Mouse (Mus musculus): ENCODE data around the gene S100a11. TPM values are rescaled to one million over a fixed set of nuclear protein-coding genes. Genes with fewer than 3 reads are reported as not detected.
"Not testable (repeated sequence)": the region's sequence is repeated elsewhere in the genome, so short reads cannot be mapped to it uniquely, and the experiment has no call there.

Gene S100a11
- polyA plus RNA-seq (2014; fragmentation: Nextera tagmentation; extraction: Ambion mirVana), result 946 TPM in 2 replicates

- peak within 1 kb of the TSS; percentile 81 for H3K9ac ChIP-seq (ENCODE audit: low read length)
- WGBS, result 0% methylated on average over 37 of the region's 38 CpGs
- ATAC-seq (replicated peaks; ENCODE audit: low FRiP score, low TSS enrichment, low read depth) (peak; percentile 95), DNase-seq (ENCODE audit: low spot score) (peak; percentile 86)
- H3K4me2 ChIP-seq (ENCODE audit: low read length), result peak within 1 kb of the TSS; percentile 56
- H3K27ac ChIP-seq (ENCODE audit: low read depth), result peak within 1 kb of the TSS; percentile 86
- H3K36me3 ChIP-seq (ENCODE audit: control insufficient read depth, insufficient read depth, low read length), result peaks cover 10% of the 10 kb centered on the region; the same call in 1 of the 2 replicates
- H3K27me3 ChIP-seq (replicated peaks; ENCODE audit: control insufficient read depth, insufficient read depth, low read length), result no peaks in the 10 kb centered on the region
- H3K4me1 ChIP-seq (replicated peaks; ENCODE audit: control insufficient read depth, insufficient read depth, low read length), result peaks cover 6% of the 10 kb centered on the region
- H3K9me3 ChIP-seq (ENCODE audit: control insufficient read depth, low read length), result no peaks in the 10 kb centered on the region
- peak within 1 kb of the TSS; percentile 66 for H3K4me3 ChIP-seq (ENCODE audit: low read depth, low read length)
Observed at GRCm38 (mm10) chr3:93520330-93521193, at the start of gene S100a11. Gene S100a11, plus strand, starts transcription at chr3:93520488.

DNA sequence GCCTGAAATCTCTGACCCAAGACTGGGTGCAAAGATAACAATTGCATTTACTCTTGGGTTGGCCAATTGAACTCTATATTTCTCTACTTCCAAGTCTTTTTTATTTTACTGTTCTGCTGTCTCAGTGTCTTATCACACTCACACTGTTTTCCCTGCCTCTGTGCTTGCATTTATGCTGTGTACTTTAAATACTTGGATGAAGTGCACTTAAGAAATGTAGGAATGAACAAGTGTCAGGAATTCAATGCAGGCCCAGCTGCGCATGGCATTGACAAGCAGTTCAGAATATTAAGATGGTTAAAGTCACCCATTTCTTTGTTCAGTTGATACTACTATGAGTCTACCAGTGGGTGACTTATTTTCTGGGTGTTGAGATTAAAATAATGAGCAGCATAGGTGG, 40.2 kb upstream of the S100a11 start:
- no peak overlapping the region for H3K9ac ChIP-seq (ENCODE audit: low read length)
- H3K4me1 ChIP-seq (replicated peaks; ENCODE audit: control insufficient read depth, insufficient read depth, low read length), result no peaks in the 10 kb centered on the region
- H3K4me2 ChIP-seq (ENCODE audit: low read length), result no peak overlapping the region
- H3K27me3 ChIP-seq (replicated peaks; ENCODE audit: control insufficient read depth, insufficient read depth, low read length), result no peaks in the 10 kb centered on the region
- 86% methylated on average over 1 of the region's 1 CpGs for WGBS
- ATAC-seq (replicated peaks; ENCODE audit: low FRiP score, low TSS enrichment, low read depth), result no peak
- H3K4me3 ChIP-seq (ENCODE audit: low read depth, low read length), result no peak overlapping the region
- no peaks in the 10 kb centered on the region for H3K36me3 ChIP-seq (ENCODE audit: control insufficient read depth, insufficient read depth, low read length)
- no peaks in the 10 kb centered on the region for H3K9me3 ChIP-seq (ENCODE audit: control insufficient read depth, low read length)
- no peak for DNase-seq (ENCODE audit: low spot score)
- H3K27ac ChIP-seq (ENCODE audit: low read depth), result no peak overlapping the region

GRCm38 (mm10) chr3:93481982-93482616, 38.2 kb upstream of the S100a11 start:
- WGBS, result 66% methylated on average over 2 of the region's 2 CpGs
- H3K27me3 ChIP-seq (replicated peaks; ENCODE audit: control insufficient read depth, insufficient read depth, low read length), result no peaks in the 10 kb centered on the region
- H3K4me1 ChIP-seq (replicated peaks; ENCODE audit: control insufficient read depth, insufficient read depth, low read length), result no peaks in the 10 kb centered on the region
- no peak overlapping the region for H3K27ac ChIP-seq (ENCODE audit: low read depth)
- DNase-seq (ENCODE audit: low spot score) (no peak), ATAC-seq (replicated peaks; ENCODE audit: low FRiP score, low TSS enrichment, low read depth) (no peak)
- no peak overlapping the region for H3K9ac ChIP-seq (ENCODE audit: low read length)
- H3K36me3 ChIP-seq (ENCODE audit: control insufficient read depth, insufficient read depth, low read length), result no peaks in the 10 kb centered on the region
- no peaks in the 10 kb centered on the region for H3K9me3 ChIP-seq (ENCODE audit: control insufficient read depth, low read length)
- no peak overlapping the region for H3K4me2 ChIP-seq (ENCODE audit: low read length)
- no peak overlapping the region for H3K4me3 ChIP-seq (ENCODE audit: low read depth, low read length)

GRCm38 (mm10) chr3:93485611-93486010, 34.7 kb upstream of the S100a11 start:
- Histone ChIP-seq H3K4me2 (ENCODE audit: low read length) (no peak overlapping the region), H3K9ac (ENCODE audit: low read length) (no peak overlapping the region), H3K36me3 (ENCODE audit: control insufficient read depth, insufficient read depth, low read length) (no peaks in the 10 kb centered on the region), H3K4me3 (ENCODE audit: low read depth, low read length) (no peak overlapping the region), H3K27ac (ENCODE audit: low read depth) (no peak overlapping the region), H3K9me3 (ENCODE audit: control insufficient read depth, low read length) (no peaks in the 10 kb centered on the region), H3K4me1 (replicated peaks; ENCODE audit: control insufficient read depth, insufficient read depth, low read length) (no peaks in the 10 kb centered on the region), H3K27me3 (replicated peaks; ENCODE audit: control insufficient read depth, insufficient read depth, low read length) (no peaks in the 10 kb centered on the region)
- 83% methylated on average over 3 of the region's 3 CpGs for WGBS
- DNase-seq (ENCODE audit: low spot score) (no peak), ATAC-seq (replicated peaks; ENCODE audit: low FRiP score, low TSS enrichment, low read depth) (no peak)

GRCm38 (mm10) chr3:93488541-93488940, 31.7 kb upstream of the S100a11 start:
- ATAC-seq (replicated peaks; ENCODE audit: low FRiP score, low TSS enrichment, low read depth) (no peak), DNase-seq (ENCODE audit: low spot score) (no peak)
- 90% methylated on average over 2 of the region's 2 CpGs for WGBS
- H3K4me2 ChIP-seq (ENCODE audit: low read length), result no peak overlapping the region
- no peaks in the 10 kb centered on the region for H3K4me1 ChIP-seq (replicated peaks; ENCODE audit: control insufficient read depth, insufficient read depth, low read length)
- no peaks in the 10 kb centered on the region for H3K36me3 ChIP-seq (ENCODE audit: control insufficient read depth, insufficient read depth, low read length)
- no peaks in the 10 kb centered on the region for H3K27me3 ChIP-seq (replicated peaks; ENCODE audit: control insufficient read depth, insufficient read depth, low read length)
- no peak overlapping the region for H3K27ac ChIP-seq (ENCODE audit: low read depth)
- H3K4me3 ChIP-seq (ENCODE audit: low read depth, low read length), result no peak overlapping the region
- H3K9me3 ChIP-seq (ENCODE audit: control insufficient read depth, low read length), result no peaks in the 10 kb centered on the region
- H3K9ac ChIP-seq (ENCODE audit: low read length), result no peak overlapping the region

DNA sequence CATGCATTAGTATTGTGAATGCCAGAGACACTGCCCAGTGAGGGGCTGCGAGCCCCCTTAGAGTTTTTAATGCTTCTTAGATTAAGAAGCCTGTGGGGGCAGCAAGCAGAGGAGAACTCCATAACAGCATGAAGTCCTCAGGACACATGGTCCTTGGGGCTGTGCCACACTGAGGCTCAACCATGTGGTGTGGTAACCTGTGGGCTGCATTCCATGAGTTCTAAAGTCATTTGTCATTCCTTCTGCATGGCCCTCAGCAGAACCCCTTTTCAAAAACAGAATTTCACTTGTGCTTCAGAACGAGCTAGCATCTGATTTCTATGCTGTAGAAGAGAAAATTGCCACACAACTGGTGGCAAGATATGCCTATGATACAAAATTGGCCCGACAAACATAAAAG, 28.1 kb upstream of the S100a11 start:
- Histone ChIP-seq H3K27ac (ENCODE audit: low read depth) (no peak overlapping the region), H3K4me1 (replicated peaks; ENCODE audit: control insufficient read depth, insufficient read depth, low read length) (no peaks in the 10 kb centered on the region), H3K4me3 (ENCODE audit: low read depth, low read length) (no peak overlapping the region), H3K9ac (ENCODE audit: low read length) (no peak overlapping the region), H3K36me3 (ENCODE audit: control insufficient read depth, insufficient read depth, low read length) (no peaks in the 10 kb centered on the region), H3K9me3 (ENCODE audit: control insufficient read depth, low read length) (no peaks in the 10 kb centered on the region), H3K27me3 (replicated peaks; ENCODE audit: control insufficient read depth, insufficient read depth, low read length) (no peaks in the 10 kb centered on the region), H3K4me2 (ENCODE audit: low read length) (no peak overlapping the region)
- ATAC-seq (replicated peaks; ENCODE audit: low FRiP score, low TSS enrichment, low read depth), result no peak
- DNase-seq (ENCODE audit: low spot score), result no peak
- WGBS, result 80% methylated on average over 3 of the region's 3 CpGs

- Histone ChIP-seq H3K36me3 (ENCODE audit: control insufficient read depth, insufficient read depth, low read length) (no peaks in the 10 kb centered on the region), H3K9me3 (ENCODE audit: control insufficient read depth, low read length) (no peaks in the 10 kb centered on the region), H3K4me1 (replicated peaks; ENCODE audit: control insufficient read depth, insufficient read depth, low read length) (no peaks in the 10 kb centered on the region), H3K9ac (ENCODE audit: low read length) (no peak overlapping the region), H3K4me3 (ENCODE audit: low read depth, low read length) (no peak overlapping the region), H3K4me2 (ENCODE audit: low read length) (no peak overlapping the region), H3K27ac (ENCODE audit: low read depth) (no peak overlapping the region), H3K27me3 (replicated peaks; ENCODE audit: control insufficient read depth, insufficient read depth, low read length) (no peaks in the 10 kb centered on the region)
- WGBS, result 0% methylated on average over 4 of the region's 4 CpGs
- ATAC-seq (replicated peaks; ENCODE audit: low FRiP score, low TSS enrichment, low read depth) (peak; percentile 70), DNase-seq (ENCODE audit: low spot score) (peak; percentile 55)
Observed at GRCm38 (mm10) chr3:93493992-93494391, 26.3 kb upstream of the S100a11 start.

DNA sequence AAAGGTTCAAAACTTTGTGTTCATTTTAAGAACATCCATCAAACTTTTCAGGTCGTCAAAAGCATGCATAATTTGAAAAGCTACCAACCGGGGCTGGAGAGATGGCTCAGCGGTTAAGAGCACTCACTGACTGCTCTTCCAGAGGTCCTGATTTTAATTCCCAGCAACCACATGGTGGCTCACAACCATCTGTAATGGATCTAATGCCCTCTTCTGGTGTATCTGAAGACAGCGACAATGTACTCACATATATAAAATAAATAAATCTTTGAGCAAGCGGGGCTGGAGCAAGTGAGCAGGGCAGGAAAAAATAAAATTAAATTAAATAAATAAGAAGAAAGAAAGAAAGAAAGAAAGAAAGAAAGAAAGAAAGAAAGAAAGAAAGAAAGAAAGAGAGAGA, 25.5 kb upstream of the S100a11 start:
- not testable (repeated sequence) for H3K4me1 ChIP-seq (replicated peaks; ENCODE audit: control insufficient read depth, insufficient read depth, low read length); ATAC-seq (replicated peaks; ENCODE audit: low FRiP score, low TSS enrichment, low read depth); H3K36me3 ChIP-seq (ENCODE audit: control insufficient read depth, insufficient read depth, low read length); H3K9ac ChIP-seq (ENCODE audit: low read length); H3K27ac ChIP-seq (ENCODE audit: low read depth); DNase-seq (ENCODE audit: low spot score); H3K4me2 ChIP-seq (ENCODE audit: low read length); H3K4me3 ChIP-seq (ENCODE audit: low read depth, low read length); H3K27me3 ChIP-seq (replicated peaks; ENCODE audit: control insufficient read depth, insufficient read depth, low read length); H3K9me3 ChIP-seq (ENCODE audit: control insufficient read depth, low read length)
- WGBS, result 26% methylated on average over 5 of the region's 5 CpGs

All from intestine, embryonic 14.5 days (tissue).